In genomic region chr2:168677650-168678049, GRCm38 (mm10) we compare ENCODE assay signal across 10 mouse cellular contexts.
DNase-seq lines count a peak whose midpoint lies in the region; ATAC-seq and TF ChIP-seq lines count a peak whose summit lies in the region.
"Had no signal": no experiment of that assay in that cellular context is flagged by ENCODE, and none has a peak within 500 bp of the region (broad histone marks: within the 10 kb centered on the region; RNA-seq: fewer than 3 reads in every experiment).

No protein-coding gene starts in this region.

- H3K4me2 ChIP-seq in forebrain, embryonic 14.5 days (ENCODE audit: low read length), result no peak overlapping the region
- no peak overlapping the region for H3K4me2 ChIP-seq in limb, embryonic 13.5 days (replicated peaks)
- no peak overlapping the region for H3K4me2 ChIP-seq in heart, embryonic 12.5 days

- H3K9me3 ChIP-seq in ES-Bruce4 (replicated peaks; ENCODE audit: control insufficient read depth, insufficient read depth, low read length, poor library complexity, severe bottlenecking), result no peaks in the 10 kb centered on the region
- no peaks in the 10 kb centered on the region; the same call in 1 of the 2 replicates for H3K9me3 ChIP-seq in forebrain, embryonic 14.5 days (replicated peaks; ENCODE audit: control insufficient read depth, low read length)
- peaks cover 4% of the 10 kb centered on the region; the same call in 1 of the 2 replicates for H3K9me3 ChIP-seq in limb, embryonic 13.5 days
- H3K9me3 ChIP-seq in heart, embryonic 12.5 days (replicated peaks), result peaks cover 16% of the 10 kb centered on the region; the same call in 1 of the 2 replicates

- TF ChIP-seq POLR2A in ES-Bruce4 (IDR thresholded peaks at IDR 0.05; ENCODE audit: insufficient read depth, low read length), result no peak

- no peak overlapping the region for H3K9ac ChIP-seq in ES-Bruce4 (ENCODE audit: low read depth, poor library complexity, severe bottlenecking)
- no peak overlapping the region for H3K9ac ChIP-seq in forebrain, embryonic 14.5 days (ENCODE audit: low read length)
- H3K9ac ChIP-seq in limb, embryonic 13.5 days, result no peak overlapping the region; the same call in 1 of the 2 replicates
- no peak overlapping the region for H3K9ac ChIP-seq in heart, embryonic 12.5 days

- peak; percentile 91 for DNase-seq in cerebellum, adult 8-10 months
- peak; percentile 81 for DNase-seq in forebrain, embryonic 14.5 days (ENCODE audit: low spot score)
- DNase-seq in layer of hippocampus, postnatal 36 days, result no peak
- no peak for DNase-seq in MN1 (ENCODE audit: low spot score)
- no peak for DNase-seq in ovary, postnatal 14 days (ENCODE audit: low spot score)
- DNase-seq: kidney, adult 2 months; lung, postnatal 14 days had no signal

- WGBS in forebrain, embryonic 14.5 days, result 20% methylated on average over 9 of the region's 9 CpGs
- WGBS in limb, embryonic 13.5 days, result 63% methylated on average over 9 of the region's 9 CpGs
- 62% methylated on average over 9 of the region's 9 CpGs for WGBS in heart, embryonic 12.5 days

- H3K27ac ChIP-seq in ES-Bruce4 (ENCODE audit: insufficient read depth, low read length), result no peak overlapping the region
- peak overlapping the region; percentile 96 for H3K27ac ChIP-seq in forebrain, embryonic 14.5 days (ENCODE audit: low read depth, low read length)
- no peak overlapping the region for H3K27ac ChIP-seq in limb, embryonic 13.5 days
- no peak overlapping the region for H3K27ac ChIP-seq in heart, embryonic 12.5 days (ENCODE audit: poor library complexity, severe bottlenecking)

- peak; percentile 64 for TF ChIP-seq EP300 in ES-Bruce4 (IDR thresholded peaks at IDR 0.05; ENCODE audit: insufficient read depth, low read depth, low read length)

- H3K36me3 ChIP-seq in ES-Bruce4 (ENCODE audit: control insufficient read depth, insufficient read depth, low read length, poor library complexity, severe bottlenecking), result no peaks in the 10 kb centered on the region
- H3K36me3 ChIP-seq in forebrain, embryonic 14.5 days (ENCODE audit: control insufficient read depth, insufficient read depth, low read length), result peaks cover 51% of the 10 kb centered on the region
- H3K36me3 ChIP-seq in limb, embryonic 13.5 days, result peaks cover 71% of the 10 kb centered on the region
- H3K36me3 ChIP-seq in heart, embryonic 12.5 days, result peaks cover 57% of the 10 kb centered on the region

- no peaks in the 10 kb centered on the region for H3K4me1 ChIP-seq in ES-Bruce4 (ENCODE audit: control insufficient read depth, insufficient read depth, low read length)
- peaks cover 17% of the 10 kb centered on the region for H3K4me1 ChIP-seq in forebrain, embryonic 14.5 days (ENCODE audit: control insufficient read depth, insufficient read depth, low read length)
- peaks cover 7% of the 10 kb centered on the region; the same call in 1 of the 2 replicates for H3K4me1 ChIP-seq in limb, embryonic 13.5 days
- no peaks in the 10 kb centered on the region for H3K4me1 ChIP-seq in heart, embryonic 12.5 days (replicated peaks)

- ATAC-seq in forebrain, embryonic 14.5 days, result peak; percentile 72
- ATAC-seq in limb, embryonic 13.5 days (ENCODE audit: low FRiP score, low read depth), result 0 out of 2 replicates have a peak, but pooled peaks have one; percentile 28
- ATAC-seq in heart, embryonic 12.5 days (ENCODE audit: insufficient number of reproducible peaks, low FRiP score), result no peak

- no peaks in the 10 kb centered on the region for H3K27me3 ChIP-seq in ES-Bruce4 (ENCODE audit: control insufficient read depth, insufficient read depth, low read length, poor library complexity, severe bottlenecking)
- no peaks in the 10 kb centered on the region for H3K27me3 ChIP-seq in forebrain, embryonic 14.5 days (replicated peaks; ENCODE audit: control insufficient read depth, insufficient read depth, low read length)
- no peaks in the 10 kb centered on the region for H3K27me3 ChIP-seq in limb, embryonic 13.5 days
- peaks cover 19% of the 10 kb centered on the region for H3K27me3 ChIP-seq in heart, embryonic 12.5 days (replicated peaks)

- no peak overlapping the region for H3K4me3 ChIP-seq in ES-Bruce4 (ENCODE audit: low read depth, low read length)
- no peak overlapping the region for H3K4me3 ChIP-seq in forebrain, embryonic 14.5 days (ENCODE audit: low read depth, low read length)
- H3K4me3 ChIP-seq in limb, embryonic 13.5 days, result no peak overlapping the region
- no peak overlapping the region for H3K4me3 ChIP-seq in heart, embryonic 12.5 days

- no peak for TF ChIP-seq CTCF in ES-Bruce4 (IDR thresholded peaks at IDR 0.05; ENCODE audit: low read depth, low read length)

Comparison
In these comparisons a context has a peak if more than half of its experiments do, and no peak if none do; other contexts are left out.
1. DNase-seq: peak in cerebellum, adult 8-10 months (single experiment) and forebrain, embryonic 14.5 days (single experiment); none in layer of hippocampus, postnatal 36 days (0 of 2), MN1 (single experiment) and ovary, postnatal 14 days (single experiment).